In the genomic region with DNA sequence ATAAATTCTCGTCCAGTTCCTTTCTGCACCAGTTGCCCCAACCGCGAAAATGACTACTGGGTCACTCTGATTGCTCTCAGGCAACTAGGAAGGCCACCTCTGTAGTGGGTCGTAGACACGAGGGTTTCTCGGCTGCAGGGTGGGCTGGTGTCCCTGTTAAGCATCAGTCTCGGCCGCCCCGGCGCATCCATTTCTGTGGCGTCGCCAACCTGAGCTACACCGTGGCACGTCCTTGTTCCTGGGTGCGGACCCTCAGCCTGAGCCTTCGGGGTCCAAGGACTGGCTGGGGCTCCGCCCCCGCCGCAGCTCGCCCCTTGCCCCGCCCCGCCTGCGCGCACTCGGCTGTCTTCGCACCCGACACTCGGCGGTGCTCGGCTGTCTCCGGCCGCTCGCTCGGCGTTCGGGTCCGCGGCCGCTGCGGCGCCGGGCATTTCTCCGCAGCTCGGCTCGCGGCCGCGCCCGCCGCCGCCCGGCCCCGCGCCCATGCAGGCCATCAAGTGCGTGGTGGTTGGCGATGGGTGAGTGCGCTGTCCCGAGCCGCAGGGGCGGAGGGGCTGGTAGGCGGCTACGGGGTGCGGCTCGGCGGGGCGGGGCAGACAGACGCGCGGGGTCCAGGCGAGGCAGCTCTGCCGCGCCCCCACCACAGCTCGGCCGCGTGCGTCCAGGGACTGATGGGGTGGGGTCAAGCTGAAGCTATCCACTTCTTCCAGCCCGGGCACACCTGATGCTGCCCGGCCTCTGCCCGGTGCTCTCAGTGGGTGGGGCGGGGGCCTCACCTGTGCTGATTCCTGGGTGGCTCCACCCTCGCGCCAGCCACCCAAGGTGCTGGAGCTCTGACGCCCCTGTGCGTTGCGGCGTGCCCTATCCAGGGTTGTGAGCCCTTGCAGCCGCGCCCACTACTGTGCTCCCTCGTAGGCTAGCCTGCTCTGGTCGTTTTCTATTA, we compare ENCODE assay signal across 8 mouse cellular contexts. TPM values are rescaled to one million over a fixed set of nuclear protein-coding genes. Genes with fewer than 3 reads are reported as not detected.
DNase-seq lines count a peak whose midpoint lies in the region; ATAC-seq and TF ChIP-seq lines count a peak whose summit lies in the region.
"Had no signal": no experiment of that assay in that cellular context is flagged by ENCODE, and none has a peak within 500 bp of the region (broad histone marks: within the 10 kb centered on the region; RNA-seq: fewer than 3 reads in every experiment).

TSS of gene Rac3 (plus strand) at position 347 of the 943 bp plus-strand sequence.

- H3K4me2 ChIP-seq in hindbrain, embryonic 12.5 days (replicated peaks), result peak within 1 kb of the TSS; percentile 91

- ATAC-seq in hindbrain, embryonic 12.5 days (ENCODE audit: low FRiP score), result peak; percentile 86

- no peaks in the 10 kb centered on the region for H3K9me3 ChIP-seq in MEL (replicated peaks; ENCODE audit: insufficient read depth, low read length)
- H3K9me3 ChIP-seq in hindbrain, embryonic 12.5 days (replicated peaks), result no peaks in the 10 kb centered on the region

- H3K4me1 ChIP-seq in MEL (ENCODE audit: control insufficient read depth in 1 of 2, insufficient read depth in 2 of 2, low read length in 2 of 2), result no peaks in the 10 kb centered on the region
- no peaks in the 10 kb centered on the region for H3K4me1 ChIP-seq in embryonic fibroblast, embryonic 13.5 days (ENCODE audit: control insufficient read depth, insufficient read depth, low read length)
- peaks cover 18% of the 10 kb centered on the region for H3K4me1 ChIP-seq in hindbrain, embryonic 12.5 days

- no peak for TF ChIP-seq POLR2A in MEL (IDR thresholded peaks at IDR 0.05; ENCODE audit: control insufficient read depth in 1 of 2, insufficient read depth in 1 of 2, low read depth in 1 of 2, low read length in 2 of 2, poor library complexity in 1 of 2)
- peak; percentile 35; the same call in 1 of the 2 replicates for TF ChIP-seq POLR2A in embryonic fibroblast, embryonic 13.5 days (IDR thresholded peaks at IDR 0.05; ENCODE audit: low read depth, low read length)

- under 1% methylated on average over 82 of the region's 90 CpGs for WGBS in hindbrain, embryonic 12.5 days

- H3K36me3 ChIP-seq in MEL (ENCODE audit: control insufficient read depth in 1 of 2, insufficient read depth in 2 of 2, low read length in 2 of 2), result no peaks in the 10 kb centered on the region; a peak in 1 of 4 replicates
- H3K36me3 ChIP-seq in hindbrain, embryonic 12.5 days, result peaks cover 35% of the 10 kb centered on the region

- H3K27me3 ChIP-seq in MEL (ENCODE audit: control insufficient read depth in 1 of 2, insufficient read depth in 2 of 2, low read length in 2 of 2), result no peaks in the 10 kb centered on the region
- peaks cover 21% of the 10 kb centered on the region for H3K27me3 ChIP-seq in hindbrain, embryonic 12.5 days

- TF ChIP-seq EP300 in MEL (IDR thresholded peaks at IDR 0.05; ENCODE audit: low read depth in 1 of 2, low read length in 2 of 2), result no peak

- no peak within 1 kb of the TSS for H3K4me3 ChIP-seq in MEL (ENCODE audit: control insufficient read depth in 1 of 2, insufficient read depth in 1 of 2, low read depth in 2 of 2, low read length in 2 of 2)
- H3K4me3 ChIP-seq in embryonic fibroblast, embryonic 13.5 days (ENCODE audit: insufficient read depth, low read length), result peak within 1 kb of the TSS; percentile 25
- peak within 1 kb of the TSS; percentile 77 for H3K4me3 ChIP-seq in hindbrain, embryonic 12.5 days

- H3K27ac ChIP-seq in MEL (ENCODE audit: control insufficient read depth, low read depth, low read length), result no peak within 1 kb of the TSS
- H3K27ac ChIP-seq in embryonic fibroblast, embryonic 13.5 days (ENCODE audit: insufficient read depth, low read length), result no peak within 1 kb of the TSS
- H3K27ac ChIP-seq in hindbrain, embryonic 12.5 days, result peak within 1 kb of the TSS; percentile 67

- H3K9ac ChIP-seq in MEL (ENCODE audit: control insufficient read depth, low read depth, low read length, poor library complexity, severe bottlenecking), result no peak within 1 kb of the TSS
- peak within 1 kb of the TSS; percentile 92 for H3K9ac ChIP-seq in hindbrain, embryonic 12.5 days

- TF ChIP-seq CTCF in MEL (IDR thresholded peaks at IDR 0.05 in 2 of 3, conservative IDR thresholded peaks at IDR 0.05 in 1 of 3; ENCODE audit: control insufficient read depth in 1 of 3, insufficient read depth in 1 of 3, low read depth in 2 of 3, low read length in 3 of 3, poor library complexity in 1 of 3, severe bottlenecking in 1 of 3), result no peak
- no peak for TF ChIP-seq CTCF in embryonic fibroblast, embryonic 13.5 days (IDR thresholded peaks at IDR 0.05; ENCODE audit: borderline replicate concordance, insufficient read depth, low read length)

- TF ChIP-seq RAD21 in MEL (IDR thresholded peaks at IDR 0.05; ENCODE audit: low read depth, low read length), result no peak

- no peak for DNase-seq in MEL (ENCODE audit: low read depth, low spot score)
- peak; percentile 80 to 87 for DNase-seq in adrenal gland, postnatal 36 days
- DNase-seq in layer of hippocampus, postnatal 25 days (ENCODE audit: extremely low spot score in 1 of 2, low spot score in 1 of 2), result peak; percentile 49 to 69
- DNase-seq in lung, postnatal 10 days, result peak; percentile 79
- DNase-seq in retina, embryonic 14.5 days (ENCODE audit: low spot score), result peak; percentile 82

- no peaks in the 10 kb centered on the region for H3K79me2 ChIP-seq in MEL (ENCODE audit: control insufficient read depth, insufficient read depth, low read length, poor library complexity)

TF ChIP-seq in MEL, 35 proteins besides CTCF, POLR2A, EP300 and RAD21:
- TF ChIP-seq ZKSCAN1 (IDR thresholded peaks at IDR 0.05; ENCODE audit: low read depth, low read length) (no peak), UBTF (IDR thresholded peaks at IDR 0.05; ENCODE audit: borderline replicate concordance, insufficient read depth, low read depth, low read length) (no peak), MAZ (IDR thresholded peaks at IDR 0.05; ENCODE audit: low read depth, low read length) (no peak), SMC3 (IDR thresholded peaks at IDR 0.05; ENCODE audit: low read depth, low read length) (no peak), TCF12 (IDR thresholded peaks at IDR 0.05; ENCODE audit: low read depth, low read length) (no peak), POLR2AphosphoS2 (IDR thresholded peaks at IDR 0.05; ENCODE audit: low read length) (no peak), JUND (IDR thresholded peaks at IDR 0.05; ENCODE audit: low read depth, low read length) (no peak), CHD1 (IDR thresholded peaks at IDR 0.05; ENCODE audit: low read depth, low read length) (no peak), ZC3H11A (IDR thresholded peaks at IDR 0.05; ENCODE audit: low read depth, low read length) (no peak), POLR2AphosphoS5 (IDR thresholded peaks at IDR 0.05; ENCODE audit: borderline replicate concordance, low read depth, low read length) (no peak), MEF2A (IDR thresholded peaks at IDR 0.05; ENCODE audit: extremely low read depth, insufficient replicate concordance, low read depth, low read length, poor library complexity, severe bottlenecking) (no peak), ELF1 (IDR thresholded peaks at IDR 0.05; ENCODE audit: low read depth, low read length) (no peak), GABPA (IDR thresholded peaks at IDR 0.05; ENCODE audit: low read depth, low read length) (no peak), GATA1 (IDR thresholded peaks at IDR 0.05; ENCODE audit: low read depth, low read length) (no peak), ZMIZ1 (IDR thresholded peaks at IDR 0.05; ENCODE audit: low read depth, low read length) (no peak), TBP (IDR thresholded peaks at IDR 0.05; ENCODE audit: low read depth, low read length) (no peak), KAT2A (conservative IDR thresholded peaks at IDR 0.05; ENCODE audit: low read depth, low read length) (no peak)
TF ChIP-seq in MEL: peak in this region for 0.

RNA-seq across cellular contexts. Expression of gene Rac3, which starts in this region (rescaled TPM):
- total RNA-seq in MEL (2012; rRNA removed), result 7.8 and 12.0 TPM in 2 replicates
- polyA plus RNA-seq in MEL (2012; ENCODE audit: insufficient read depth in 1 of 2, insufficient read length in 2 of 2, low read depth in 1 of 2, low replicate concordance in 2 of 2, missing spikeins in 1 of 2), result 10 to 100 TPM in 1 of 2 experiments, not detected in 1; 13.1 TPM
- total RNA-seq in adrenal gland, postnatal 36 days (2021), result 10 to 100 TPM in 1 of 2 experiments, 1 to 10 TPM in 1; 8.2 to 17.0 TPM
- polyA plus RNA-seq in embryonic fibroblast, embryonic 13.5 days (2011; ENCODE audit: insufficient read length, low read depth, missing spikeins), result 16.0 and 20.8 TPM in 2 replicates
- 98.4 and 99.9 TPM in 2 replicates for polyA plus RNA-seq in hindbrain, embryonic 12.5 days (2016; fragmentation: Nextera tagmentation; extraction: Ambion mirVana)
- 10 to 100 TPM; 33.7 to 46.8 TPM for total RNA-seq in layer of hippocampus, postnatal 25 days (2021)
- total RNA-seq: hematopoietic stem cell, adult 5-6 weeks had no signal

Comparison
In these comparisons a context has a peak if more than half of its experiments do, and no peak if none do; other contexts are left out.
1. H3K4me3 ChIP-seq: peak in embryonic fibroblast, embryonic 13.5 days (single experiment) and hindbrain, embryonic 12.5 days (single experiment); none in MEL (0 of 2).